Mouse (Mus musculus): ENCODE data around the gene Cops4.

DNA sequence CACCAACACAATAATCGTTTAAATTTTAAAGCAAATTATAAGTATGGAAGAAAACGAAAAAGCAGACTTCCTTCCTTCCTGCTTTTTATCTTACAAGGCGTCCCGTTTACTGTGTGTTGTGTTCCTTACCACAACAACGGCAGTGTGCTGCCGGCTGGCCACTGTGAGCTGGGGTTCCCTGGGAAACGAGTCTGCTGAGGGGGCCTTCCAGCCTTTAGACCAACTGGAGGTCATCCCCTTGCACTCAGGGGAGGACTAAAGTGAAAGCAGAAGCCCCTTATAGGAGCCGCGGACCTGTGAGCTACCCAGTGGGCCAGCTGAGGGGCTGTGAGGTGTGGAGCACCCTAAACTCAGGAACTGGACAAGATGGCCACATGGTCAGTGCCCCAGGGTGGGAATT, 40.5 kb upstream of the Cops4 start:
- TF ChIP-seq GATA1 (IDR thresholded peaks at IDR 0.05; ENCODE audit: borderline replicate concordance, low read length) (no peak), FLI1 (IDR thresholded peaks at IDR 0.05; ENCODE audit: low read length) (no peak)

Measured in megakaryocyte, embryonic 14.5 days (primary cell).